Mouse (Mus musculus) c-Kit-positive CD71-negative TER-119-negative erythroid progenitor cells, embryonic 14.5 days (primary cell): ENCODE measurements around the gene Olfr1023.

ENCODE experiments used
- DNase-seq: peaks from one replicate; pipeline ENCODE4 v3.0.0-alpha.2; 2013; ENCODE audit warnings: low read depth

Olfr1023 gene

DNA sequence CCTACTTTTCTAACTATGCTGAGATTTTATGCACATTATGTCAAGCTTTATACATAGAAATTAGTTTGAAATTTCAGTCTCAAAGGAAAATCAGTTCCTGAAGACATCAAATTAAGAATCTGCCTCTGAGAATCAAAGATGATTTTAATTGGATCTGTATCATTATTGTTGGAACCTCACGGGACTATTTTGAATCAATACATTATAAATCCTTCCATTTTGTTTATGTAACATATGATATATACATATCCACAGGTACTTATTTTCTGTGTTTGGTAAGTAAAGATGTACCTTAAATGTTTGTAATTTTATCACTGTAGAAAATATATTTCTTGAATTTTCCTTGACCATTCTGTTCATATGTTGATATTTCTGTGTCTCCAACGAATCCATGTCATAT, at the start of gene Olfr1023:
TSS of gene Olfr1023 (plus strand) at position 301 of the 400 bp plus-strand sequence.
- DNase-seq: no peak

DNA sequence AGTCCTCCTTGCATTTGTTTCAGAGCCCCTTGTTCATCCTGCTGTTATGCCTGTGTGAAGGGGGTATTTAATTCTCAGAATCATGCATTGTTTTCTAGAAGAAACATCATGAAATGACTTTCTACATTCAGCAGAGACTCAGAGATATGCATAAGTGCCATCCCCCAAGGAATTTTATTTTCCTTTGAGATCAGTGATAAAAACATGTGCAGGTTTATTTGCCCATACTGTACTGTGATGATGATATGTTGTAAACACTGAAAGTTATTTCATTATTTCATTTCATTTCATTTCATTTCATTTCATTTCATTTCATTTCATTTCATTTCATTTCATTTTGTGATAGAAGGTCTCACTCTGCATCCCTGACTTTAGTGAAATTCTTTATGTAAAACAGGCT, 40.1 kb upstream of the Olfr1023 start, which contains the start of gene Olfr1019:
TSS of gene Olfr1019 (minus strand) at position 101 of the 400 bp plus-strand sequence.
- DNase-seq: no peak

DNA sequence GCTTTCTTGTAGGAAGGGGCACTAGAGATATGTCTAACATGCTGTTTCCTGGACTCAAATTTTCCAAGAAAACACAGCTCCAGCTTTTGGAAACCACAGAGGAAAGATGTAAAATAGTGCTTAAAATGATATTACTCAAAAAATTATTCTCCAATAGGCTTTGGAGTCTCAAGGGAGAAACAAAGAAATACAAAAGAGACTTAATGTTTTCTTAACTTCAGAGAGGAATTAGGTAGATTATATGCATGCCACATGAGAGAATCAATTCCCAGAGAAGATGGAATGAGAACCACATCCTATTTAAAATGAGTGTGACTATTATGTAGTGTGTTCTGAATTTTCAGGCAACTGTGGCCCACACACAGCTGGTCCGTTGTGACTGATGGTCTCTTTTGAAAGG, 38.7 kb upstream of the Olfr1023 start, which contains the start of gene Olfr1020:
TSS of gene Olfr1020 (plus strand) at position 301 of the 400 bp plus-strand sequence.
- no peak for DNase-seq

DNA sequence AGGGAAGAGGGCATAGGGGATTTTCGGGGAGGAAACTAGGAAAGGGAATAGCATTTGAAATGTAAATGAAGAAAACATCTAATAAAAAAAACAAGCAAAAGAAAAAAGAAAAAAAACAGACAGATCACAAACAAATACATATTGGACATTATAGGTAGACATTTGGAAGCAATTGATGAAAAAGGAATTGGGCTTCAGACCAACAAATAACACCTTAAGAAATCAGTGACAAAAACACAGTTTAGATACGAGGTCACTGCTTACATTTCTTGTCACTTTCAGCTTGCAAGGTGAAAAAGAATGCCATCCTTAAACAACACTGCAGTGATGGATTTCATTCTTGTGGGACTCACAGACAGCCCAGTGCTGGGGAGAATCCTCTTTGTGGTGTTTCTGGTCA, 17.1 kb upstream of the Olfr1023 start, which contains the start of gene Olfr1022:
TSS of gene Olfr1022 (plus strand) at position 301 of the 400 bp plus-strand sequence.
- no peak for DNase-seq

DNA sequence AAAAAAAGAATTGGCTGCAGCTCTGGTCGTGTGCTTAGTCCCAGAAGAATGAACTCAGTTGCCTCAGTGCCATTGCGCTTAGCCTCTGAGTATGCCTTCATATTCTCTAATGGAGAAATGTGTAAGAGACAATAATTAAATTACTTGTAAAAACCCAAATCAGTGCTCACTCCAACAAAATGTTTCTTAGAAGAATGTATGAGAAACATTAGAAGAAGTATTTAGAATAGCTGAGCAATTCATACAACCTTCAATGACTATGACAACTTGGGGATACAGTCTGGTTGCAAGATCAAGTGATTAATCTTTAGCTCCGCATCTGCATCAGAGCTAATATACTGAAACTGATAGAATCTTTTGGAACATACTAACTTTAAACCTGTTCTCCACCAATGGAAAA, 19.5 kb downstream of the Olfr1023 start, which contains the start of gene Olfr1024:
TSS of gene Olfr1024 (minus strand) at position 101 of the 400 bp plus-strand sequence.
- DNase-seq: no peak

DNA sequence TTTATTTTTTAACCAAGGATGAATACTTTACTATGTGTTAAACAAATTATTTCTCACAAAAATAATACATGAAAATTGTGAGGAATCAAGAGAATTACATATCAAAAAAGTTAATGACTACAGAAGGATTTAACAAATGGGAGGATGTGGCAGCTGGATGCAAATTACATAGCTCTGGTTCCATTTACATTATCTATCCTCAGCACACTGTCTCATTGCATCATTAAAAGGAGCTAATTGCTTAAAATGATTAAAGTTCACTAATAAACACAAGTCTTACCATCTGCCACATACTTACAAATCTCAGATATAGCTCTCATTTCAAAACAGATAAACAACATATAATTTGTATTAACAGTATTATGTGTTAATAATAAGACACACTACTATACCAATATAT, 27.8 kb downstream of the Olfr1023 start:
- DNase-seq: no peak

DNA sequence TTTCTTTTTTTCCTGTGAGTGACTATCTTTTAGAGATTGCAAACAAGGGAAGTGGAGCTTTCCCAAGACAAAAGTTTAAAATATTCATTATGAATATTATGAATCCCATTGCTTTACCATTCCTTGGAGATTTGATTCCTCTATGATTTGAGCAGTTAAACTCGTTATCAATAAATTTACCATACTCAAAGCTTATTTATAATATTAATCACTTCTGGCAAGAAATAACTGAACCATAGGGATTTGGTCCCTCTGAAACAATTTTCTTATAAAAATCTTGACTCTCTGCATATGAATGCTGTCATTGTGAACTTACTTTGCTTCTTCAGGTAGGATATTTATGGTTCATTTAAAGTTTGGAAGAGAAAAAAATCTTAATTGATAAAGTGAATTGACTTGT, 29.5 kb downstream of the Olfr1023 start, which contains the start of gene Olfr1025-ps1:
TSS of gene Olfr1025-ps1 (plus strand) at position 301 of the 400 bp plus-strand sequence.
- DNase-seq: no peak

DNA sequence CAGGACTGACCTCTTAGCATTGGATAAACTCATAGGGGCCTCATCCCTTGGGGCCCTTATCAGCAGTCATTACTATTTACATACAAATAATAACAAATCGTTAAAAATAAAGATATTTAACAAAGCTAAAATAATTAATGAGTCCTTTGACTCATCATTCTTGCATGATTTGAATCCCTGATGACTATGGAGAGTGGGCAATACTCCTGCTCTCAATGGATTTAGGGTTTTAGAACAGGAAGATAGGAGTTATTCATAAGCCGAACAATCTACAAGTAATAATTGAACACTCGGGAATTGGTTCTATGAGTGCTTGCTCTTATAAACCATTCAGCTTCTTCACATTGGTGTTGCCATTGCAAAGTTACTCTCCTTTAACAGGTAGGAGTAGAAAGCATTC, 35.8 kb downstream of the Olfr1023 start, which contains the start of gene Olfr1026:
TSS of gene Olfr1026 (plus strand) at position 301 of the 400 bp plus-strand sequence.
- DNase-seq: no peak
